In genomic region chr15:12231462-12231861, GRCm38 (mm10) we compare ENCODE assay signal across 23 mouse cellular contexts. TPM values are rescaled to one million over a fixed set of nuclear protein-coding genes. Genes with fewer than 3 reads are reported as not detected.
DNase-seq lines count a peak whose midpoint lies in the region; ATAC-seq and TF ChIP-seq lines count a peak whose summit lies in the region.
"Had no signal": no experiment of that assay in that cellular context is flagged by ENCODE, and none has a peak within 500 bp of the region (broad histone marks: within the 10 kb centered on the region; RNA-seq: fewer than 3 reads in every experiment).

No protein-coding gene starts in this region.

- no peak for ATAC-seq in forebrain, postnatal 0 days
- no peak for ATAC-seq in forebrain, embryonic 16.5 days
- ATAC-seq in kidney, postnatal 0 days (replicated peaks; ENCODE audit: low FRiP score, low read depth), result no peak
- ATAC-seq in midbrain, embryonic 11.5 days (ENCODE audit: low FRiP score), result no peak
- ATAC-seq in midbrain, embryonic 15.5 days (replicated peaks), result no peak
- ATAC-seq: inflammation-experienced regulatory T-cells, adult 6 months; midbrain, embryonic 16.5 days had no signal

- no peak for DNase-seq in forebrain, postnatal 0 days
- no peak for DNase-seq in kidney, postnatal 0 days (ENCODE audit: low spot score)
- DNase-seq in kidney, postnatal 25 days, result no peak
- peak; percentile 71 for DNase-seq in midbrain, embryonic 11.5 days (ENCODE audit: low spot score, missing footprints)
- DNase-seq in frontal cortex, adult 2 months (ENCODE audit: extremely low spot score in 1 of 2, low spot score in 1 of 2), result no peak
- no peak for DNase-seq in spleen, postnatal 36 days (ENCODE audit: low spot score in 2 of 2)
- DNase-seq: adrenal gland, adult 2 months; cerebellum, adult 8-10 months; gastrocnemius, postnatal 14 days; kidney, postnatal 10 days; left cerebral cortex, postnatal 4 days; liver; lung, adult 18-20 months; spleen, adult 18-20 months; thymus, adult 2 months had no signal

- H3K36me3 ChIP-seq in forebrain, postnatal 0 days (ENCODE audit: insufficient read depth), result peaks cover 20% of the 10 kb centered on the region
- H3K36me3 ChIP-seq in forebrain, embryonic 16.5 days (ENCODE audit: control insufficient read depth, insufficient read depth), result peaks cover 3% of the 10 kb centered on the region; the same call in 1 of the 2 replicates
- H3K36me3 ChIP-seq in kidney, postnatal 0 days (ENCODE audit: insufficient read depth, low read length), result peaks cover 18% of the 10 kb centered on the region
- H3K36me3 ChIP-seq in midbrain, embryonic 11.5 days (ENCODE audit: control insufficient read depth, insufficient read depth, low read length), result peaks cover 3% of the 10 kb centered on the region
- no peaks in the 10 kb centered on the region for H3K36me3 ChIP-seq in midbrain, embryonic 15.5 days (replicated peaks)

- H3K4me2 ChIP-seq in forebrain, postnatal 0 days (ENCODE audit: low read depth), result no peak overlapping the region
- H3K4me2 ChIP-seq in forebrain, embryonic 16.5 days (ENCODE audit: low read length), result no peak overlapping the region
- H3K4me2 ChIP-seq in kidney, postnatal 0 days (ENCODE audit: low read length), result no peak overlapping the region
- H3K4me2 ChIP-seq in midbrain, embryonic 11.5 days, result no peak overlapping the region
- H3K4me2 ChIP-seq in midbrain, embryonic 15.5 days, result no peak overlapping the region
- H3K4me2 ChIP-seq: neural tube, embryonic 15.5 days had no signal

- H3K27ac ChIP-seq in forebrain, postnatal 0 days (ENCODE audit: low read depth, low read length), result no peak overlapping the region
- no peak overlapping the region for H3K27ac ChIP-seq in forebrain, embryonic 16.5 days (ENCODE audit: low read length)
- no peak overlapping the region for H3K27ac ChIP-seq in kidney, postnatal 0 days
- no peak overlapping the region for H3K27ac ChIP-seq in midbrain, embryonic 11.5 days (ENCODE audit: low read depth, low read length)
- H3K27ac ChIP-seq in midbrain, embryonic 15.5 days, result no peak overlapping the region
- H3K27ac ChIP-seq: neural tube, embryonic 15.5 days had no signal

- 79% methylated on average over 6 of the region's 6 CpGs for WGBS in forebrain, postnatal 0 days
- WGBS in forebrain, embryonic 16.5 days, result 84% methylated on average over 6 of the region's 6 CpGs
- WGBS in kidney, postnatal 0 days, result 86% methylated on average over 6 of the region's 6 CpGs
- WGBS in midbrain, embryonic 11.5 days, result 82% methylated on average over 6 of the region's 6 CpGs
- WGBS in midbrain, embryonic 15.5 days, result 79% methylated on average over 6 of the region's 6 CpGs

- no peak overlapping the region for H3K9ac ChIP-seq in forebrain, postnatal 0 days
- H3K9ac ChIP-seq in forebrain, embryonic 16.5 days (replicated peaks; ENCODE audit: low read depth, low read length), result no peak overlapping the region
- H3K9ac ChIP-seq in kidney, postnatal 0 days (ENCODE audit: low read depth, low read length), result no peak overlapping the region
- H3K9ac ChIP-seq in midbrain, embryonic 11.5 days (ENCODE audit: low read length), result no peak overlapping the region
- H3K9ac ChIP-seq in midbrain, embryonic 15.5 days, result no peak overlapping the region
- H3K9ac ChIP-seq: neural tube, embryonic 15.5 days had no signal

- H3K9me3 ChIP-seq in forebrain, postnatal 0 days (ENCODE audit: low read length), result no peaks in the 10 kb centered on the region
- no peaks in the 10 kb centered on the region for H3K9me3 ChIP-seq in forebrain, embryonic 16.5 days (ENCODE audit: control insufficient read depth, low read length)
- H3K9me3 ChIP-seq in kidney, postnatal 0 days (replicated peaks; ENCODE audit: low read length), result no peaks in the 10 kb centered on the region
- no peaks in the 10 kb centered on the region for H3K9me3 ChIP-seq in midbrain, embryonic 11.5 days (ENCODE audit: control insufficient read depth, low read length)
- H3K9me3 ChIP-seq in midbrain, embryonic 15.5 days, result no peaks in the 10 kb centered on the region
- H3K9me3 ChIP-seq: forebrain, embryonic 10.5 days; hindbrain, embryonic 10.5 days; neural tube, embryonic 15.5 days had no signal

- H3K4me3 ChIP-seq in forebrain, postnatal 0 days (ENCODE audit: low read depth, low read length), result no peak overlapping the region
- no peak overlapping the region for H3K4me3 ChIP-seq in forebrain, embryonic 16.5 days (replicated peaks; ENCODE audit: low read length)
- H3K4me3 ChIP-seq in kidney, postnatal 0 days (replicated peaks; ENCODE audit: low read depth, low read length), result no peak overlapping the region
- H3K4me3 ChIP-seq in midbrain, embryonic 11.5 days (ENCODE audit: low read depth, low read length), result no peak overlapping the region
- H3K4me3 ChIP-seq in midbrain, embryonic 15.5 days, result no peak overlapping the region
- H3K4me3 ChIP-seq: forebrain, embryonic 10.5 days; hindbrain, embryonic 10.5 days; left cerebral cortex, adult 2 months; neural tube, embryonic 15.5 days had no signal

- peak; percentile 13; the same call in 1 of the 2 replicates for TF ChIP-seq CTCF in forebrain, postnatal 0 days (IDR thresholded peaks at IDR 0.05; ENCODE audit: low read depth)
- TF ChIP-seq CTCF in kidney, postnatal 0 days (IDR thresholded peaks at IDR 0.05; ENCODE audit: low read depth), result peak; percentile 33; the same call in 1 of the 2 replicates

- H3K4me1 ChIP-seq in forebrain, postnatal 0 days (ENCODE audit: insufficient read depth), result no peaks in the 10 kb centered on the region
- peaks cover 4% of the 10 kb centered on the region; the same call in 1 of the 2 replicates for H3K4me1 ChIP-seq in forebrain, embryonic 16.5 days (replicated peaks; ENCODE audit: control insufficient read depth, insufficient read depth, low read length)
- peaks cover 6% of the 10 kb centered on the region; the same call in 1 of the 2 replicates for H3K4me1 ChIP-seq in kidney, postnatal 0 days (replicated peaks; ENCODE audit: insufficient read depth, low read length)
- H3K4me1 ChIP-seq in midbrain, embryonic 11.5 days (ENCODE audit: control insufficient read depth, insufficient read depth, low read length), result no peaks in the 10 kb centered on the region
- H3K4me1 ChIP-seq in midbrain, embryonic 15.5 days, result peaks cover 13% of the 10 kb centered on the region

- no peaks in the 10 kb centered on the region for H3K27me3 ChIP-seq in forebrain, postnatal 0 days (ENCODE audit: insufficient read depth, low read length)
- no peaks in the 10 kb centered on the region for H3K27me3 ChIP-seq in forebrain, embryonic 16.5 days (replicated peaks; ENCODE audit: control insufficient read depth, insufficient read depth, low read length)
- no peaks in the 10 kb centered on the region for H3K27me3 ChIP-seq in kidney, postnatal 0 days (ENCODE audit: insufficient read depth, low read length)
- H3K27me3 ChIP-seq in midbrain, embryonic 11.5 days (ENCODE audit: control insufficient read depth, insufficient read depth, low read length), result no peaks in the 10 kb centered on the region
- H3K27me3 ChIP-seq in midbrain, embryonic 15.5 days (replicated peaks), result no peaks in the 10 kb centered on the region
- H3K27me3 ChIP-seq: neural tube, embryonic 15.5 days had no signal

RNA-seq across cellular contexts. Expression of gene Mtmr12, which starts 26.6 kb away (rescaled TPM):
- 10.0 and 13.1 TPM in 2 replicates for total RNA-seq in forebrain, postnatal 0 days (2014; rRNA removed)
- 4.3 and 5.5 TPM in 2 replicates for polyA plus RNA-seq in forebrain, postnatal 0 days (2015; fragmentation: Nextera tagmentation; extraction: Ambion mirVana)
- polyA plus RNA-seq in forebrain, embryonic 16.5 days (2015; fragmentation: Nextera tagmentation; extraction: Ambion mirVana), result 10.8 and 12.3 TPM in 2 replicates
- 12.5 and 13.2 TPM in 2 replicates for polyA plus RNA-seq in kidney, postnatal 0 days (2015; fragmentation: Nextera tagmentation; extraction: Ambion mirVana)
- 16.5 and 17.7 TPM in 2 replicates for polyA plus RNA-seq in midbrain, embryonic 11.5 days (2014; fragmentation: Nextera tagmentation; extraction: Ambion mirVana)
- polyA plus RNA-seq in midbrain, embryonic 15.5 days (2015; fragmentation: Nextera tagmentation; extraction: Ambion mirVana), result 8.3 and 9.6 TPM in 2 replicates
- 24.5 and 24.7 TPM in 2 replicates for polyA plus RNA-seq in frontal cortex, adult 2 months (2012; rRNA removed)
